Mouse (Mus musculus) cortical plate, adult 2 months (tissue): ENCODE measurements around the gene Atp5d.

Experiments used
- CTCF ChIP-seq: fragments of 200-500 bp; IDR thresholded peaks from 2 replicates; pipeline ENCODE4 v1.5.1; 2011; ENCODE audit warnings: mild to moderate bottlenecking, control low read depth, low read length; ENCODE audit not compliant: insufficient read depth; ENCODE audit errors: extremely low read depth
- POLR2A ChIP-seq: fragments of 200-500 bp; IDR thresholded peaks from 2 replicates; pipeline ENCODE4 v1.6.1; 2011; ENCODE audit warnings: mild to moderate bottlenecking, low read length, control low read depth; ENCODE audit not compliant: insufficient read depth; ENCODE audit errors: extremely low read depth

- TF ChIP-seq CTCF, result no peak
- TF ChIP-seq POLR2A, result no peak
These were observed 25.3 kb downstream of the Atp5d start for GRCm38 (mm10) chr10:80163721-80164120.
